Mouse (Mus musculus): ENCODE results near the gene Marc2. TPM values are rescaled to one million over a fixed set of nuclear protein-coding genes. Genes with fewer than 3 reads are reported as not detected.
A peak's percentile ranks its signal among the peaks of the same experiment; 100 is the strongest.

Marc2 gene
- polyA plus RNA-seq, 1 experiment, result 352 TPM

DNA sequence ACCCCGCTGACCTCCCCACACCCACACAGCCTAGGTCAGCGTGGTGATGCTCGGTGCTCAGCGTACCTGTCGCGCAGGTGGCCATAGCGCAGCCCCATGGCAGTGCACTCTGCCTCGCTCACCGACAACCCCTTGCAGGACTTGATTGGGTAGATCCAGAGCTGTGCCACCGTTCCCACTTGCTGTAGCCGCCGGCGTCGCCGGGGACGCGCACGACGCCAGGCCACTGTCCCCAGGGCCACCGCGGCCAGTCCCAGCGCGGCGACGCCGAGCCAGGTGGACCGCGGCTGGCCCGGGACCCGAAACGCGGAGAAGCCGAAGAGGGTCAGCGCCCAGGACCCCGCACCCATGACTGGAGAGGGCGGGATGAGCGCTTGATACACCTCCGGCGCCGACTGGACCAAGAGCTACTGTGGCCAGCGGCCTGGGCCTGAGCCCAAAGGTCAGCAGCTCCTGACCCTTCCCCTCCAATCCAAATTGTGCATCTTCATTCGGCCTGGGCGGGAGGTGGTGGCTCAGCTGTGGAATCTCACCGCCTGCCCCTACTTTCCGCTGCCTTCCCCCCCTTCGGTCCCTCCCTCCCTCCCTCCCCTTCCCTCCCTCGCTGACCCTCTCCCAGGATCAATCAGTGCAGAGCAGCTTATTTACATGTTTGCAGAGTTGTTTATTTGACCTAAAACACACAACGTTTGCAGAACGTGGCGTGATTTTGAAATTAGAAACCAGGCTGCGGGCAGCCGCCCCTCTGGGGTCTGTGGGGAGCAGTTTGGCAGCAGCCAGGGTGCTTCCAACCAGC, 35.3 kb downstream of the Marc2 start, which contains the start of gene Marc1:
Gene Marc1 (minus strand): TSS at position 534 of the 796 bp plus-strand sequence.
- 11% methylated on average over 52 of the region's 52 CpGs for WGBS
- TF ChIP-seq POLR2A (IDR thresholded peaks at IDR 0.05; ENCODE audit: low read depth, low read length) (no peak), CTCF (IDR thresholded peaks at IDR 0.05; ENCODE audit: extremely low read depth, insufficient read length, insufficient replicate concordance, low read depth, low read length) (no peak)
- Histone ChIP-seq H3K36me3 (ENCODE audit: control insufficient read depth, insufficient read depth, low read length) (peaks cover 14% of the 10 kb centered on the region), H3K27ac (ENCODE audit: insufficient read depth, low read depth, low read length) (no peak within 1 kb of the TSS), H3K27me3 (ENCODE audit: control insufficient read depth, insufficient read depth, low read length) (no peaks in the 10 kb centered on the region), H3K4me3 (ENCODE audit: low read depth, low read length) (peak within 1 kb of the TSS; percentile 5), H3K4me1 (ENCODE audit: control insufficient read depth, insufficient read depth, insufficient read length, low read length) (peaks cover 24% of the 10 kb centered on the region)

DNA sequence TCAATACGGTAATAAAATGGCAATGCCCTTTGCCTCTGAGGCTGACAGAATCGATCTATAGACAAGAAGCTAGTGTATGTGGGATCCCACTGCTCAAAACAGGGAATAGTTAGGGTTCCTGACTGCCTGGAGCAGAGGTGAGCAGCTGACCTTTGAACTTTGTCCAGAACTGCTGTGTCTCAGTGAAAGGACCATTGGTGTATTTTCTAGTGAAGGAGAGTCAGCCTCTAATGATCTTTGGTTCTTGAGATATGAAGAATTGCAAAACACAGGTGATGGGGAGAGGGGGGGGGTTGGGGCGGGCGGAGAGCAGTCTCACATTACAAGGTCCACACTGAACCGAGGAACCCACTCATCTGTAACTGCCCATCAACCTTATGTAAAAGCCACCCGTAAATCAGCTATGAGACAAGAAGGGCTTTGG, 36.7 kb downstream of the Marc2 start:
- Histone ChIP-seq H3K4me1 (ENCODE audit: control insufficient read depth, insufficient read depth, insufficient read length, low read length) (peaks cover 24% of the 10 kb centered on the region), H3K36me3 (ENCODE audit: control insufficient read depth, insufficient read depth, low read length) (peaks cover 10% of the 10 kb centered on the region), H3K27ac (ENCODE audit: insufficient read depth, low read depth, low read length) (peak overlapping the region; percentile 75), H3K4me3 (ENCODE audit: low read depth, low read length) (no peak overlapping the region), H3K27me3 (ENCODE audit: control insufficient read depth, insufficient read depth, low read length) (no peaks in the 10 kb centered on the region)
- WGBS, result 29% methylated on average over 6 of the region's 6 CpGs
- no peak for TF ChIP-seq POLR2A (IDR thresholded peaks at IDR 0.05; ENCODE audit: low read depth, low read length)
- TF ChIP-seq CTCF (IDR thresholded peaks at IDR 0.05; ENCODE audit: extremely low read depth, insufficient read length, insufficient replicate concordance, low read depth, low read length), result no peak

DNA sequence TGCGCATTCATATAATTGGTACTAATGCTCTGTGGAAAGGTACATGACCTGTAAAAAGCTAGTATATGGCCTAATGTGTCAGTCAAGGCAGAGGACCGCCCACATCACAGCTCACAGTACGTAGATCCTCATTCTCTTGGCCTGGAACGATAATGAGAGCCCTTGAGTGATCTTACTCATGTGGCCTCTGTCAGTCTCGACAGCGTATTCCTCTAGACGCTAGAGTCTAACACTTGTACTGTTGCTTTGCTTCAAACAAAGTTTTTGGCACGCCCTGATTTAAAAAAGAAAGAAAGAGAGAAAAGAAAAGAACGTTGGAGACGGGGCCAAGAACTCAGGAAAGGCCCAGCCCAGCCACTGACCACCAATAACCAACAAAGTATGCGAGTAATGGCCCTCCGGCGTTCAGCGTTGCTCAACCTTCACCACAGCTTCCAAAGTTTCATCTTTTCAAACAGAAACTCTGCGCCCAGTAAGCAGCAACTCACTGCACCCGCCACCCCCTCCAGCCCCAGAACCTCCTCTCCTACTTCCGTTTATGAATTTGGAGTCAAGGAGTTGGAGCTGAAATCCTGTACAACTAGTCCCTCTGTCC, 37.7 kb downstream of the Marc2 start:
- H3K4me3 ChIP-seq (ENCODE audit: low read depth, low read length), result no peak overlapping the region
- H3K36me3 ChIP-seq (ENCODE audit: control insufficient read depth, insufficient read depth, low read length), result peaks cover 8% of the 10 kb centered on the region
- peaks cover 24% of the 10 kb centered on the region for H3K4me1 ChIP-seq (ENCODE audit: control insufficient read depth, insufficient read depth, insufficient read length, low read length)
- 82% methylated on average over 17 of the region's 17 CpGs for WGBS
- H3K27ac ChIP-seq (ENCODE audit: insufficient read depth, low read depth, low read length), result 0 out of 2 replicates have a peak overlapping the region, but pooled peaks have one; percentile 10
- no peak for TF ChIP-seq POLR2A (IDR thresholded peaks at IDR 0.05; ENCODE audit: low read depth, low read length)
- TF ChIP-seq CTCF (IDR thresholded peaks at IDR 0.05; ENCODE audit: extremely low read depth, insufficient read length, insufficient replicate concordance, low read depth, low read length), result no peak
- no peaks in the 10 kb centered on the region for H3K27me3 ChIP-seq (ENCODE audit: control insufficient read depth, insufficient read depth, low read length)

DNA sequence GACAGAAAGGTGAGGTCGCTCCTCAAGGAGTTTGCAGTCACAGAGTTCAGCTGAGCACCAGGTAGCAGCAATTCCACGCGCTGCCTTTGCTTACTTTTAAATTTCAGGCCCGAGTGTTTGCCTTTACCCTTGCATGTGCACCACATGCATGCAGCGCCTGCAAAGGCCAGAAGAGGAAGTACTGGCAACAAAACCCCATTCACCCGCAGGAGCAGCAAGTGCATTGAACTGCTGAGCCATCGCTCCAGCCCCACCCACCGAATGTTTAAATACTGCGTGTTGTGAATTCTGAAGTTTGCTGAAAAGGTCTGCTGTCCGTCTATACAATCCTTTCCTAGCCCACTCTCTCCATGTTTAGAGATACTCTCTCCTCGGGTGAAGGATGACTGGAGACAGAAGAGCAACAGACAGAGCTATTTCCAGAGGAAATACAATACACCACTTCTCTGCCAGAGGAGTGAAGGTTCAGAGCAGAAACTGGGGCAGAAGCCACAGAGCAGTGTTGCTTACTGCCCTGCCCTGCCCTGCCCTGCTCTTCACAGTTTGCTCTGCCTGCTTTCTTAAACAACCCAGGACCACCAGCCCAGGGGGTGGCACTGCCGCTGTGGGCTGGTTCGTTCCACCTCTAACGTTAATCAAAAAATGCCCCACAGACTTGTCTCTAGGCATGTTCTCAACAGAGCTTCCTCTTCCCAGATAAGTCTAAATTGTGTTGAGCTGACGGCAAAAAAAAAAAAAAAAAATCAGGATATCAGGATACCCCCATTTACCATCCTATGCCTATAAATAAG, 38.4 kb downstream of the Marc2 start:
- 34% methylated on average over 15 of the region's 15 CpGs for WGBS
- Histone ChIP-seq H3K4me3 (ENCODE audit: low read depth, low read length) (no peak overlapping the region), H3K27ac (ENCODE audit: insufficient read depth, low read depth, low read length) (peak overlapping the region; percentile 21; the same call in 1 of the 2 replicates), H3K27me3 (ENCODE audit: control insufficient read depth, insufficient read depth, low read length) (no peaks in the 10 kb centered on the region), H3K4me1 (ENCODE audit: control insufficient read depth, insufficient read depth, insufficient read length, low read length) (peaks cover 24% of the 10 kb centered on the region), H3K36me3 (ENCODE audit: control insufficient read depth, insufficient read depth, low read length) (peaks cover 2% of the 10 kb centered on the region)
- no peak for TF ChIP-seq CTCF (IDR thresholded peaks at IDR 0.05; ENCODE audit: extremely low read depth, insufficient read length, insufficient replicate concordance, low read depth, low read length)
- TF ChIP-seq POLR2A (IDR thresholded peaks at IDR 0.05; ENCODE audit: low read depth, low read length), result no peak

DNA sequence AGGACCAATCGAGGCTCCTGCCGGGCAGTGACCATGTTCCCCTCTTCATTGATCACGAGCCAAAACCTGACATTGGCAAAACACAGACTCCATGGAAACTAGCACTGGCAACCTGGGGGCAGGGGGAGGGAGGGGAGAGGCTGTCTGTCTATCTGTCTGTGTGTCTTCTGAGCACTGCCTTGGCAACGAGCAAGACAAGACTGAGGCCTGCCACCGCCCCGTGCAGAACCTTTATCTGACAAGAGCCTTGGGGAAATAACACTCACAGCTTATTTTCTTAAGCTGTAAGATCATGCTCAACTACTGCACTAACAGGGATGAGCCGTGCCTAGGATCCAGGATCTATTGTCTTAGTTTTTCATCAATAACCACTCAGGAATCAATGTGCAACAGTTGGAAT, 39.1 kb downstream of the Marc2 start:
- WGBS, result 67% methylated on average over 7 of the region's 7 CpGs
- H3K36me3 ChIP-seq (ENCODE audit: control insufficient read depth, insufficient read depth, low read length), result no peaks in the 10 kb centered on the region
- H3K4me3 ChIP-seq (ENCODE audit: low read depth, low read length), result no peak overlapping the region
- no peak overlapping the region for H3K27ac ChIP-seq (ENCODE audit: insufficient read depth, low read depth, low read length)
- H3K27me3 ChIP-seq (ENCODE audit: control insufficient read depth, insufficient read depth, low read length), result no peaks in the 10 kb centered on the region
- TF ChIP-seq POLR2A (IDR thresholded peaks at IDR 0.05; ENCODE audit: low read depth, low read length), result no peak
- no peak for TF ChIP-seq CTCF (IDR thresholded peaks at IDR 0.05; ENCODE audit: extremely low read depth, insufficient read length, insufficient replicate concordance, low read depth, low read length)
- H3K4me1 ChIP-seq (ENCODE audit: control insufficient read depth, insufficient read depth, insufficient read length, low read length), result peaks cover 21% of the 10 kb centered on the region

DNA sequence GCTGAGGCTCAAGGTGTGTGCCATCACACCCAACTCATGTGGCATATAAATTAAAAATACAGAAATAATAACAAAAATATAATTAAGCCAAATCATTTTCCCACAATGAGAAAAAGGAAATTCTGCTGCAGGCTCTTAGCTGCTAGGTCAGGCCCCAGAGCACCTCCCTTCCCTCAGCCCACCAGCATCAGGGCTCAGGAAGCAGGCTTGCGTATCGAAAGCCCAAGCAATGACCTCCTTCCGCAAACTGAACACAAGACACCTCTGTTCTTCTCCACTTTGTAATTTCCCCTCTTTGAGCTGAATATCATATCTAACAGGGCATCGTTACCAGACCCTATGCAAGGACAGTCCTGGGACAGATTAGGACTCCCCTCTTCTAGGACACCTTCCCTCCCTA, 40.5 kb downstream of the Marc2 start:
- TF ChIP-seq POLR2A (IDR thresholded peaks at IDR 0.05; ENCODE audit: low read depth, low read length) (no peak), CTCF (IDR thresholded peaks at IDR 0.05; ENCODE audit: extremely low read depth, insufficient read length, insufficient replicate concordance, low read depth, low read length) (no peak)
- H3K36me3 ChIP-seq (ENCODE audit: control insufficient read depth, insufficient read depth, low read length), result no peaks in the 10 kb centered on the region
- no peak overlapping the region for H3K4me3 ChIP-seq (ENCODE audit: low read depth, low read length)
- H3K27me3 ChIP-seq (ENCODE audit: control insufficient read depth, insufficient read depth, low read length), result no peaks in the 10 kb centered on the region
- 86% methylated on average over 4 of the region's 4 CpGs for WGBS
- H3K4me1 ChIP-seq (ENCODE audit: control insufficient read depth, insufficient read depth, insufficient read length, low read length), result peaks cover 15% of the 10 kb centered on the region
- H3K27ac ChIP-seq (ENCODE audit: insufficient read depth, low read depth, low read length), result no peak overlapping the region
